Mouse (Mus musculus) retina, postnatal 7 days (tissue): Measurements from ENCODE around the gene Camk2b.
"Not testable (repeated sequence)": the region's sequence is repeated elsewhere in the genome, so short reads cannot be mapped to it uniquely, and the experiment has no call there.

Source experiments
- DNase-seq: peaks from one replicate; pipeline ENCODE4 v3.0.0-alpha.2; 2012; ENCODE audit warnings: low read depth, low spot score

The Camk2b gene

DNA sequence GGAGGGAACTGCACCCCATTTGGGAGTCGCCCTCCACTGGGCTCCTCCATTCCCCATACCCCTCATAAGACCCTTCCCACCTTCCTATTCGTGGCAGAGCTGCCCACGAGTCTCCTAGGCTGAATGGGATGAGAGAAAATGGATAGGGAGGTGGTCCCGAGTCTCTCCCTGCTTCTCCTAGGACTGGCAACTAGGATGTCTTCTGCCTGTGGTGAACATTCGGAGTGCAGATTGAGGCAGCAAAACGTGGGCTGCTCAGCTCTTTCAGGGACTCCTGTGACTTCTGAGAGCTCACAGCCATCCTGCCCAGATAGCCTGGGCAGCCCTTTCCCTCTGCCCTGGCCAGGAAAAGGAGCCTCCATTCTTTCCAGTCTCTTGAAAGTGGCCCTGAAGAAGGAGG lies at the start of gene Camk2b:
Gene Camk2b, minus strand, starts transcription at position 187 of the 400 bp plus-strand sequence.
- no peak for DNase-seq

DNA sequence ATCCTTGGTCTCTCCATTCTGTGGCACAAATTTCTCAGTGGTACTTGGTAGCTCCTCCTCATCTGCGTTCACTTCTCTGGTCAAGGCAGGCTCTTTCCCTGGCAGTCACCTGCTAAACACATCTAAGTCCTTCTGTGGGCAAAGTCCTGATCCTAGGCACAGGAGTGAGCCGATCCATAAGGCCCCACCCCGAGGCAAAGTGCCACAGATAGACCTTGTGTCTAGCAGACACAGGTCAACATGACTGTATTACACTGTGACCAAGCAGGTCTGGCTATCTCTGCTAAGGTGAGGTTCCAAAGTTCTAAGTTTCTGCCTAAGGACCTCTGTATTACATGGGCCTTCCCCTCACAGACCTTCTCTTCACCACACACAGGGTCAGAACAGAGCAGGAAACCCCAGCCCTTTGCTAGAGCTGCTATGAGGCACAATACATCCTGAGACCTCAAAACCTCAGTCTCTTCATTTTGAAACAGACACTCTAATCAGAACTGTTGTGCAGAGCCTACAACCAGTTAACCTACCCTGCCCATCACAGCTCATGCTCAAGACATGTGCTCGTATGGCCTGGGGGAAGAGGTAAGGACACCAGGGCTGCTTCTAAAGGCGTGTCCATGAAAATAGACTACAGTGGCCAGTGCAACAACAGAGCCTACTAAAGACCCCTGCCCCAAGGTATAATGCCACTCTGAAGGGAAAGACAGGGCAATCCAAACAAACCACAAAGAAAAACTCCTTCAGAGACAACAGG lies 45.7 kb upstream of the Camk2b start:
- DNase-seq, result no peak

DNA sequence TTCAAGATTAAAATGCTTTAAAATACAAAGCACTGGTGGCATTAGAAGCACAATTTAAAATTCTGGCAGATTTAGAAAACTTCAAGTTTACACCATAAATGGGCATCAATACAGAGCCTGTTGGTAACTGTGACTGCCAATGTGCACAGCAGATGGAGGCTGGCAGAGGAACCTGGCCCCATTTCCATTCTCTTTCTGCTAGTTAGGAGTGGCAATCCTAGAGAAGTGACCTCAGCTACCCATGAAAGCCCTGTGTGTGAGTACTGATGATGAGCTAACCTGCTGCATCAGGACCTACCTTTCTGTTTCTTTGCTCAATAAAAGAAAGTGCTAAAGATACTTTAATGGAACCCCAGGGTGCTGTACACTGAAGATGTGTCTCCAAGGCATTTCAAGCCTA lies 43.8 kb upstream of the Camk2b start:
- no peak for DNase-seq

DNA sequence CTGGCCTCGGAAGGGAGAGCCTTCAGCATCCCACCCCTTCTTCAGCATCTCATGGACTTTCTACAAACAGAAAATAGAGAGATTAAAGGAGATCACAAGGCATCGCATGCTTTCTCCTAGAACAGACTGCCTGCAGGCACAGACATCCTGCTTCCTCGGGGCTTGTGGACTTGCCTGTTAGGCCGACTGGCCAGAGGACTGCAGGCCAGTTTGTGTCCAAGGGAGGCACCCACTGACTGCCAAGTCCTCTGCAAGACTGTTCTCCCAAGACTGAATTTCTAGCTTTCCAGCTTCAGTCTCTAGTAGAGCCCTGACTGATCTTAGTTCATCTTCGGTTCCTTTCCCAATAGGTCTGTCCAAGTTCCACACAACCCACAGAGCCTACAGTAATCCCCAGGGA lies 42.1 kb upstream of the Camk2b start:
- DNase-seq, result no peak

DNA sequence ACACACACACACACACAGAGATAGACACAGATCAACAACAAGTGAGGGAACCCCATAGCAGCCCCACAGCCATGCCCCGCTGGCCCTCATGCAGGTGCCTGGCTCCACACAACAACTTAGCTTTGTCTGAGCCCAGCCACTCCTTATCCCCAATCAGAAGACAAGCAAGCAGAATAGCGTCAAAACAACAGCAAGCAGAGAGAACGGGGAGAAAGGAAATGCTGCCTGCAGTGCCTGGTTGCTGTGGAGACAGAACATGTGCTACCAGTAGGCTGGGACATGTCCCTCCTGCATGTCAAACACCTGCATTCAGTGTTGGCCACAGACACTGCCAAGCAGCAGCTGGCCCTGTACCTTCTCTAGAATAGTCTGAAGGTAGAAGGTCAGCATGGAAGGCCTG lies 41.6 kb upstream of the Camk2b start:
- no peak for DNase-seq

DNA sequence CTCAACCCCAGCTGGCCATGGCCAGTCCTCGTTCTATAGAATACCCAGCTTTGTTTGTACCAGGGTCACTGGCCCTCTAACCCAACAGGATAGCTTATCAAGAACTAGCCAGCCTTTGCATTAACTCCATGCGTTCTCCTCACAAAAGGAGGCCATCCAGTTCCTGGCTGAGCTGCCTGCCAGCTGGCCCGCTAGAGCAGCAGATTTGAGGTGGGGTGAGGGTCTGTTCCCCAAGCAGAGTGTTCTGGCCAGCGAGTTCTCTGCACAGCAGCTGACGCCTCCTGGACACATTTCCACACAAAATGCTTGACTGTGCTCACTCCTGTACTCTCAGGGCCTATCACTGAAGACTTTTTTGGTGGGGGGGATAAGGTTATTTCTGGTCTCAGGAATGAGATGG lies 38.6 kb upstream of the Camk2b start:
- DNase-seq, result no peak

DNA sequence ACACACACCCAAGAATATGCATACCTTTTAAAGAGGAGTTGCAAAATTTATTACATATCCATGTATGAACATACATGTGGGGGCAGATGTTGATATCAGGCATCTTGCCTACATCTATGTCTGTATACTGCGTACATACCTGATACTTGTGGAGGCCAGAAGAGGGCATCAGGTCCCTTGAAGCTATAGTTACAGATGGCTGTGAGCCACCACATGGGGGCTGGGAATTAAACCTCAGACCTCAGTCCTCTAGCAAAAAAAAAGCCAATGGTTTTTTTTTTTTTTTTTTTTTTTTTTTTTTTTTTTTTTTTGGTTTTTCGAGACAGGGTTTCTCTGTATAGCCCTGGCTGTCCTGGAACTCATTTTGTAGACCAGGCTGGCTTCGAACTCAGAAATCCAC lies 30.5 kb upstream of the Camk2b start:
- DNase-seq, result not testable (repeated sequence)

DNA sequence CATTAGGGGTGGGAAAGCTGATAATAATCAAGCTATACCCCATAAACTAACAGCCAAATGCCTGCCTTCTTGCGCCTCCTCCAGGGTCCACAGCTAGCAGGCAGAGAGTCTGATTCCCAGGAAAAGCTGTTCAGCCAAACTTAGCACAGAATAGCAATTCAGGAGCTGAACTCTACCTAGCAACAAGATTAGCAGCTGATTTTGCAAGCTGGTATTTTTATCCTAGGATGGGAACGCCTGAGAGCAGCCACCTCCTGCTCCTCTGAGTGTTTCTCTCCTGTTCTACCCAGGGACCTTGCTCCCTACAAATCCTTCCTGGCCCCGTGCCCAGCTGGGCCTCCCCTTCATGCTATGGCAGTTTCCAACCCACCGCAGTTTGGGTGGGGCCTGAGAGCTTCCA lies 20.8 kb upstream of the Camk2b start:
- no peak for DNase-seq

DNA sequence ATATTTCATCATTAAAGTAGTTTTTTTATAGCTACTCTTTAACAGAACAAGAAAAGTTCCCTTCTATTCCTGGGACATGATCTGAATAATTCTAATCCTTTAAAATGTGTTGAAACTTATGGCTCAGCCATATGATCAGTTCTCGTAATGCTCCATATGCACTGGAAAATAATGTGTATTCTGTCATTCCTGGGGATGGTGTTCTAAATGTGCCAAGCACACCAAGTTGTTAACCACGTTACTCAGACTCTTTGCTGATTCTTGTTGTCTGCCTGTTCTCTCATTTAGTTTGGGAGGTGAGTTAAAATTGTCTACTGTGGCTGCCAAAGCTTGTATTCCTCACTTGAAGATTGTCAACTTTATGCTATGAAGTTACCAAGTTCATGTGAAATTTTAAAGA lies 12.6 kb upstream of the Camk2b start:
- DNase-seq, result no peak

DNA sequence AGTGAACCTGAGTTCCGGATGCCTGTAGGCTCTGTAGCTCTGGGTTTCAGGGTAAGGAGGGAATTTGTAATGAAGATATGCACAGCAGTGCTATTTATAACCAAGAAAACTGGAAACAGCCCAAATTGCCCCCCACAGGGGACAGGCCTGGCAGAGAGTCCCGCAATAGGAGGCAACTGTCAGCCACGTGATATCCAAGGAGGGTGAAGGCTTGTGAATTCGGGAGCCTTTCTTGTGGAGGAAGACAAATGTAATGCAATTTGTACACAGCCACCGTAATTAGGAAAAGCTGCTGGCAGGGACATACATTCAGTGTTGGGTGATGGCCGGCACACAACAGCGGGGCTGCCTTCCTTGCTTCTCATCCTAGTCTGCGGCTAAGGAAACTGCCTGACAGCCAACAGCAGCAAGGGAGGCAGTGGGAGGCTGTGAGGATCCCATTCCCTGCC lies 9.5 kb upstream of the Camk2b start:
- DNase-seq, result no peak

DNA sequence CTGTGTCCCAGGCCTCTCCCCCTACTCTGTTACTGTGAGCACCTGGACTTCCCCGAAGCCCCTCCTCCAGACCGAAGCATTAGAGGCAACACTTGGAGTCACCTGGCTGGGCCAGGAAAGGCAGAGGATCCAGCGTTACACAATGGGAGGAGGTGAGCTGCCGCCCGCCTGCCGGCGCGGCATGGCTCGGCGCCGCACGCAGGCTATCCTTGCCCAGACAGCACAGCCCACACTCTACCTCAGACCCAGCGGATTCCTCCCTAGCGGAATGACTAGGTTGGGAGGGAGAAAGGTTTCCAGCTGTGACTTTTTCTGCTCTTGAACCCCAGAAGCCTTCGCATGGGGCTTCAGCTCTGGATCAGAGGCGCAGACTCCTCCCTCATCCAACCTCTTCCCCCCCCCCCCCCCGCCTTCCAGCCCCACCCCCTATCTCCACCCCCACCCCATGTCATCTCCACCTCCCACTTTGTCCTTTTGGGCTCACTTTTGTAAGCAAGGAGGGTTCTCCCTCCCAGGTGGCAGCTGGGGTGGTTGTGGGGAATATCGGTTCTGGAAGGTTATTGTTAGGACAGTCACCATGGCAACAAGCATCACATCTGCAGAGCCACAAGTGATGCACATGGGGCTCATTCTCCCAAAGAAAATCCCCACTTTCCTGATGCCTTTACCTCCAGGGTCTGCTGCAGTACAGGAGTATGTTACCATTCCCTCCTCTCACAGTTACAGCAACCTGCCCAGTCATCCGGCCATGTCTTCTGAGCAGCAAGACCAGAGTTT lies 2.2 kb upstream of the Camk2b start:
- no peak for DNase-seq

DNA sequence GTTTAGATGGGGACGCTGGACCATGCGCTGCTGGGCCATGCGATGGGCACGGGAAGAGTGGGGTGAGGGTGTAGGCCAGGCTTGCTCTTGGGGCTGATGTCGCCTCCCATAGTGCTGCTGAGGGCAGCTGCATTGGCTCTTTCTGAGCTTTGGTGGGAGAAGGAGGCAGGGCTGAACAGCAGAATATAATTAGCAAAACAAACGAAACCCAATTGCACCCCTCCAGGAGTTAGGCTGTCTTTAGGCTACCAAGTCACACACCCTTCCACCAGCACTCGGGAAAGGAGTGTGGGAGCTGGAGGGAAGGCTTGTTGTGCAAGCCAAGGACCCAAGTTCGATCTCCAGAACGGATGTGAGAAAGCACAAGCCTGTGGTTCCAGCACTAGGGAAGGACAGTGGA lies 998 bp upstream of the Camk2b start:
- DNase-seq, result no peak

DNA sequence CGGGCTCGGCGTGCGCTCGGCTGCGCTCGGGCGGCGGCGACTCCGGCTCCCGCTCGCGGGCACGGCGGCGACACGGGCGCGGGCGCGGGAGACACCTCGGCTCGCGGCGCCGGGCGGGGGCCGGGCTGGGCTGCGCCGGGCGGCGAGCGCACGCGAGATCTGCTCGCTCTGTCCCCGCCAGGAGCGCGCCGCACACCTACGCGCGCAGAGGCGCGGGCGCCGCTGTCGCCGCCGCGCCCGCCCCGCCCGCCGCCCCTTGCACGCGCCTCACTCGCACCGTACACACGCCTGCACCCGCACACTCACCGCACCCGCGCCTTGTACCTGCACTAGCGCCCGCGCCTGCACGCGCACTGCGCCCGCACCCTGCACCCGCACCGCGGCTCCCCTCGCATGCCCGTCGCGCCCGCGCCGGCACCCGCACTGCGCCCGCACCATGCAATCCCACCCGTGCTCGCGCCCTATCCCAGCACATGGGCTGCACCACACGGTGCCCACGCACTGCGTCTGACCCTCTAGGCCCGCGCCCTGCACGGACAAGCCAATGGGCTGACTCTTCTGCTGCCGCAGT lies 526 bp downstream of the Camk2b start:
- peak; percentile 36 for DNase-seq

DNA sequence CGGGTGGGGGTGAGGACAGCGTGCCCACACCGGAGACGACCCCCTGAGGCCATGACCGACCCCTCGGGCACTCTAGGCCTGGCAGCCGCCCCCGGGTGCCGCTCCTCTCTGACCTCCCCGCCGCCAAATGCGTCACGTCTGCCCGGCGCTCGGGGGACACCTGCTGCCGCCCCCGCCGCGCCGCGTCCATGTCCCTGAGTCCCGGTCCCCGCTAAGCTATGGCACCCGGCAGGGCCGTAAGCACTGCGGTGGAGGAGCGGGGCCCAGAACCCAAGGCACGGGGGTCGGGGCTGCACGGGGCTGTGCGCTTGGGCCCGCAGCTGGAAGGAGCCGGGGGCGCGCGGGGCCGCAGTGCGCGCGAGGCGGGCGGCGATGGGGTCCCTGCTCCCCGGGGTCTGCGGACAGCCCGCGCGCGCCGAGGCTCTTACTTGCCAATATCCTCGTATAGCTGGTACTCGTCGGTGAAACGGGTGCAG lies 1.1 kb downstream of the Camk2b start:
- no peak for DNase-seq

DNA sequence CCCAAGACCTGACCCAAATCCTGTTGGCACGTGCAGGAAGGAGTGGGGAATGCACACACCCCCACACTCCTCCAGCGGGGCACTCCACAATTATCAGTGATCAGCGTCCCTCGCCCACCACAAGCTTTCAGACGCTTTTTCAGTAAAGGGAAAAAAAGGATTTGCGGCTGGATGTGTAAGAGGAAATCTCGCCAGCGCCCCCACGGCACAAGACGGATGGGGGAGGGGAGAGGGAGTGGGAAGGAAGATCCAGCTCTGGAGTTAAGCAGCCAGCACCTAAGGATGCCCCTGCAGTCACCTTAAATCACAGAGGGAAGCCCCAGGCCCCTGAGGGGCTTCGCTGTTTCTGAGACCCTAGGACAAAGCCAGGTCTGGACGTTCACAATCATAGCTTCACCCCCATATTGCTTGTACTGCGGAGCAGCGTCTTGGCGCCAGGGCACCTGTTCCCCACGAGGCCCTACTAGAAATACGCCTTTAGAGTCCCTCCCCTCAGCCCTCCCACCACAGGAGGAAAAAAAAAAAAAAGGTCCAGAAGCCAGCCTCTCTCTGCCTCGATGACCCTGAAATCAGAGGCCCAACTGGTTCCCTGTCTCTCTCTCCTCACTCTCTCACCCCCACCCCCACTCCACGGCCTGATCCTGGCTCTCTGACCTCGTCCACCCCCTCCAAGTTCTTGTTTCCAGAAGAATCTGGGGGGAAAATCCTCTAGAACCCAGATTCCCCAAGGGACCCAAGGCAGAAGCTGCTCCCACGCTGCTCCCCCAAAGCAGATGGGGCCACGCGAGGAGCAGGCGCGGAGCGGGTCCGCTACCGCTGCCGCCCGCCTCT lies 1.7 kb downstream of the Camk2b start:
- no peak for DNase-seq

DNA sequence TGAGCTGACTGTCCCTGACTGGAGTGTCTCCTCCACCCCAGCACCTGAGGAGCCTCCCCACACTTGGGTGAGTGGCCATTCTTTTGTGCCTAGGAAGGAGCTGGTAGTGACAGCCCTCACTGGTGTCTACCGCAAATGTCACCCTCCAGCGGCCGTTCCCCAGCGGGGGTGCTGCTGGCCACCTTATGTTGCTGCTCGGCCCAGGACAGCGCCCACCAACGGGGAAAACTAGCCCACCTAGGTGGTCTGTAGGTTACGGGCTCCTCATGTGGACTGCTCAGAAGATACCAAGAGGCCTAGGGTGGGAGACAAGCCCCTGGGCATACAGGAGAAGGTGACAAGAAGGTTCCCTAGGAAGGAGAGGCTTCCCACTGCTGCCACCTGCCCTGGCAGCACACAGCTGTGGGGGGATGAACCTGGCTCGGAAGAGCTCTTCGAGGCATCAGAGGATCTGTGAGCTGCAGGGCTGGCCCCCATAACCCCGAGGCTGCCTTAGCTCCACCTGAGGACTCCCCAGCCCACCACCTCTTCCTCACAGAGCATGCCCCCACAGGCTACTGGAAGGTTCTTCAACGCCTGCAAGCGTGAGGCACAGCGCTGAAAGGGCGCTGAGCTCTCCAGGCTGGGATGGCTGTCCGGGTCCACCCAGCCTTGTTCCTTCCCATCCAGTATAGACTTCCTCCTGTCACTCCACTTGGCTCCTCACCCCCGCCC lies 2.5 kb downstream of the Camk2b start:
- DNase-seq, result no peak

DNA sequence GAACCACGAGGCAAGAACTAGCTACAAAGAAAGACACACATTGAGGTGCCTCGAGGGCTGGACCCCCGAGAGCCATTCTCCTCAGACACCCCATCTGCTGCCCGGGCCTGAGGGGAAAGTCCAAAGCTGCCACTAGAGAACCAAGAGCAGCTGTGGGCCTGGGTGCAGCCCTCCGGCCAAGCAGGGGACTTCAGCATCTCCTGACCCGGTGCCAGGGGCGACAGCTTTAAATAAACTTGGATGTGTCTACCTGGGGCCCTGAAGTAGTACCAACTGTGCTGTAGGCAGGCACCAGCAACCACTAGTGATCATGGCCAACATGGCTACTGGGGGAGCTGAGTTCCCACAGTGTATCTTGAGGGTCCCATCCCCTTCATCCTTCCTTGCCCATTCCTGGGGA lies 3.1 kb downstream of the Camk2b start:
- DNase-seq, result no peak

DNA sequence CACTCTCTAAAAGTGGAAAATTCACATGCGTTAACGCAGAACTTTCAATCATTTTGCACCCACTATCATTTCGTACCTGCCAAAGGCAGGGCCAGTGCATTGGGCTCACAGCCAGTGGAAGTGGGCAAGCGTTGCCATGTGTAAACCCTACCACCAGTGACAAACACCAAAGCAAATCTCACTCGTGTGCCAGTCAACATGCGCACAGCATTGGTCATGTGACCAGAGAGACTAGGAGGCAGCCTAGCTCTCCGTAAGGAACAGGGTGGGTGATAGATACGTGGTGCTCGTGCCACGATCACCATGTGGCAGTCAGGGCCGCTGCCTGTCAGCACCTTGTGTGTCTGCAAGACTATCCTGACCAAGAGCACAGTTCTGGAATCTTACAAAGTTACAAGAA lies 3.8 kb downstream of the Camk2b start:
- no peak for DNase-seq

DNA sequence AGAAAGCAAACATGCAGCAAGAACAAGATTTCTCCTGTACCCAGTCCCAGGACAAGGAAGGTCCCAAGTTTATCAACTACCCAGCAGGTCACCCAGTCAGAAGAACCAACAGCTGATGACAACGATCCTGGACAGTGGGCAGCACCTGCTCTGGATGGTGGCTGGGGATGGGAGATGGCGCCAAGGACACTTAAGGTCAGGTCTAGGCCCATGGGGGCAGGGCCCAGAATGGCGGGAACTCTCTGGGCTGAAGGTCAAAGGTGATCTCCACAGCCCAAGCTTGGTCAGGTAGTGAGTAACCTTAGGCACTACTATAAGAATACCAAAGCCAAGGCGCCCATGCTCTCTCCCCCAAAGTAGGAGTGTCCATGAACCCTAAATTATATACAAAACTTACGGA lies 4.3 kb downstream of the Camk2b start:
- DNase-seq, result no peak

DNA sequence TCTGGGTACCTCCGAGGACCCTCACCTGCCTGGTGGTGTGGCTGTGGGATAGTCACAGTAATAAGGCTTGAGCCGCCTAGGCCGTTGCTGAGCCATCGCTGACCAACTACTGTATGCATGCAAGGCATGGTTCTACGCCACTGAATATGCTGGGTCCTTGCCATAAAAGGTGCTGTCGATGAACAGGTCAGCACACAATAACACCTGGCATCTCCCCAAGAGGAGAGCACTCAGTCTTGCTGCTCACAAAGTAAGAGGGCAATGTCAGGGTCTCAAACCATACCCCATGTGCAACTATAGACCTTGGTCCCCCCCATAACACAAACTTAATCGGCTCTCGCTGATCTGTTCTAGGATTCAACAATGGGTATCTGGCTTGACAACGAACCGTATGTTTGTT lies 7.0 kb downstream of the Camk2b start:
- no peak for DNase-seq

DNA sequence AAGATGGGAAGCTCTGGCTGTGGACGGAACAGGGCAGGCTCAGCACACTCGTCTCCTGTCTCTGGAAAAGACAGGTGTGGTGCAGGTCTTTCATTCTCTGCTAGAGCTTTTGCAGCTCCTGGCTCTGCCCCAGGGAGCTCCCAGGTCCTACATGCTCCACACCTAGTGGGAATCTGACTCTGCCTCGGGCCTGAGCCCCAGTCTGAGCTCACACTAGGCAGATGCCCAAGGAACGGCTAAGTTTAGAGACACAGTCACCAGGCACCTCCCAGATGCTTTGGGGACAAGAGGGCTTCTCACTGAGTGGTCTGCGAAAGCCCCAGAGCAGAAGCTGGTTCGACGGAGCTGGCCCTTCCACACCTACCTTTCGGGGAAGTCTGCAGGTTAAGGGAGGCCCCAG lies 12.8 kb downstream of the Camk2b start:
- DNase-seq, result no peak
